Mouse (Mus musculus): ENCODE results near the gene Cgnl1.
A peak's percentile ranks its signal among the peaks of the same experiment; 100 is the strongest.
"Not testable (repeated sequence)": the region's sequence is repeated elsewhere in the genome, so short reads cannot be mapped to it uniquely, and the experiment has no call there.

The Cgnl1 gene

DNA sequence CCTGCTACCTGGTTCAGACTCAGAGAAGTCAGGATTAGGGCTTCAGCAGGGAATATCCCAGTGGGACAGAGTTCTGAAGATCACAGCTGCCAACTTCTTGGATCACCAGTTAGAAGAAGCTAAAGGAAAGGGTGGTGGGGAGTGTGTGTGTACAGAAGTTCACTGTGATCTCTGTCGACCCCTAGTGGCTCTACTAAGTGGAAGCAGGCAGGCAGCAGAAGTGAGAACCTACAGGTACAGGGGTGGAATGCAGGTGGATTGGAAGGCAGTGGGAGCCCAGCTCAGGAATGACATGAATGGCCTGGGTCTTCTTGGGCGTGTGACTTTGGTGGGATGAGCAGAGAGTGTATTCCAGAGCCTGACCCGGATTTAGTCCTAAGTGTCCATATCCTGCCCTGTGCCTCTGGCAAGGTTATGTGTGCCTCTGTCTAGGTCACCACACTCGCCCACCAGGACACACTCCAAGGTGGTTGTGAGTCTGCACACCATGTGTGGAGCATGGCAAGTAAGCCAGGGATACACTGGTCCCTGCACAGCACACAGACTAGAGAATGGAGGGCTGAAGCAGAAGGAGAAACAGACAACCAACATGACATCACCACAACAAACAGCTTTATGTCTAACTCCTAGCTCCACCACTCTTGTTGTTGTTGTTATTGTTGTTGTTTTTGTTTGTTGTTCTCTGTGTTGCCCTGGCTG lies 147.4 kb downstream of the Cgnl1 start:
- DNase-seq (ENCODE audit: low spot score) = peak; percentile 7

DNA sequence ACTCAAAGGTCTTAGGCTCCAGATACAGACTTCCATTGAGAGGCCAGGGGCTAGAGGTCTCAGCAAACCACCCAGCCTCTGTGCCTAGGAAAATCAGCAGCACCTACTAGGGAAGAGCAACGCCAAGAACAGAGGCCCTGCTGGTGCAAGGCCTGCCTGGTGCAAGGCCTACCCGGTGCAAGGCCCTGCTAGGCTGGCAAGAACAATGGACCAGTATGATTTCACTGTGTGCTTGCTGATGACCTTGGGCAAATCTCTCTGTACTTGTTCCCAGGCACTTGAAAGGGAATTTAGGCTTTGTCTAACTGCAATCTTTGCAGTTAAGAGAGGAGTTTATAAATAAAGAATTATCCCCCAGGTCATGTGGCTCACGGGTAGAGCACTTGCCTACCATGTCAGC lies 148.8 kb downstream of the Cgnl1 start:
- DNase-seq (ENCODE audit: low spot score) = no peak

DNA sequence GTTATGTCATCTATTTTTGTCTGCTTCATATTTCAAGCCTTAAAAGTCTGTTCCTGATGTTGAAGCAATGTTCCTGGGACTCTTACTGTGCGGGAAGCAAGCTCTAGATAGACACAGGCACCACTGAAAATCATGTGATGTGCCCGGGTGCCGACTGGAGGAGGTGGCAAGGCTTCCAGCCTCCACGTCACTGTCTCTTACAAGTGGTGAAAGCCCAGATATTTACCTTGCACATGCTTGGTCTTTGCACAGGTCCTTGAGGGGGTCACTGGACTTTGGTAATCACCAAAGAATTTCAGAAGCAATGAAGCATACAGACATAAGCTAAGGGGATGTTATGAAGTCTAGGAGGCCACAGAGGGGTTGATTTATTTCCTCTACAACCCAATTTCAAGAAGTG lies 149.4 kb downstream of the Cgnl1 start:
- no peak for DNase-seq (ENCODE audit: low spot score)

DNA sequence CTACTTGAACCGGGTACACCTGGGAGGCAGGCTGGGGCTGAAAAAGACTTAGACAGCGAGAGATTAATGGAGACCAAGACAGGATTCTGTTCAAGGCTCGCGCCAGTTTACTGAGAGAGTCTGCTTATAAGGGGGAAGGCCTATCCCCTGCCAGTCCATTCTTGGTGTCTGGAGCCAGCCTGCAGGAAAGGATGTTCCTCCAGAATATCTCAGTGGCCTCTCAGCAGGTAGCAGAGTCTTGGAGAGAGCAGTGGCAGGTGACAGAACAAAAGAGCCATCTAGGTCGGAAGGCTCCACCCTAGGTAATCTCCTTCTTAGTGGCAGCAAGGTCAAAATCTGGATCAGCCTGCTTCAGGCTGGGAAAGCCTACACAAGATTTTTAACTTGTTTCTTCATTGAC lies 151.3 kb downstream of the Cgnl1 start:
- not testable (repeated sequence) for DNase-seq (ENCODE audit: low spot score)

DNA sequence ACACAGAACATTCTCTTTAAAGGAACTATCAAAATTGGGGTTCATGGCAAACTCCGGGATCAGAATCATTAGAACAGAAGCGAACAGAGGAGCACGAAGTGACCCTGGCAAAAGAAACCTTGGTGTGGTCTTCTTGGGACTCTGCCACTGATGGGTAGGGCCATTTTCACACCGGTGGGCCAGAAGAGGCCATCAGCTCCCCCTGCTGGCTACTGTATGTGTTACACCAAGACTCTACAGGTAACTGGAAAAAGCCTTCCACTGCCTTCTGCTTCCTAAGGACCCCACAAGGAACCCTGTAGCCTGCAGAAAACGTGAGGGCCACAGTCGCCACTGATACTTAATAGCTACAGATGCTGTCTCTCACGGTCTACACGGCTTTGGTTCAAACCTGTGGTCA lies 154.0 kb downstream of the Cgnl1 start:
- no peak for DNase-seq (ENCODE audit: low spot score)

DNA sequence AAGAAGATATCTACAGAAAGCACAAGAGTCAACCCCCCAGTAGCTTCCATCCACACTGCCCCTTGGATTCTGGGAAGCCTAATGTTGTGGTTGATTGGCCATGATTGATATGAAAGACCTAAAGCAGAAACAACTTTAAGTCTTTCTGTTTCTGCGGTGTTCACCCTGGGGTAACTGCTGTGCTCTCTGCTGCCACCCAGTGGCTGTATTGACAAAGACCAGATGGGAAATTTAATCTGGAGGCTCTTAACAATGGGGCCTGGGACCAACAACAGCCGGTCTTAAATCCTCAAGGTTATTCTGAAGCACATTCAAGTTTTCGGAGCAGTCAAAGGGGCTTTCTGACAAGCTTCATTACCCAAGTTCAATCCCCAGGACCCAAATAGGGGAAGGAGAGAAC lies 155.2 kb downstream of the Cgnl1 start:
- peak; percentile 53 for DNase-seq (ENCODE audit: low spot score)

DNA sequence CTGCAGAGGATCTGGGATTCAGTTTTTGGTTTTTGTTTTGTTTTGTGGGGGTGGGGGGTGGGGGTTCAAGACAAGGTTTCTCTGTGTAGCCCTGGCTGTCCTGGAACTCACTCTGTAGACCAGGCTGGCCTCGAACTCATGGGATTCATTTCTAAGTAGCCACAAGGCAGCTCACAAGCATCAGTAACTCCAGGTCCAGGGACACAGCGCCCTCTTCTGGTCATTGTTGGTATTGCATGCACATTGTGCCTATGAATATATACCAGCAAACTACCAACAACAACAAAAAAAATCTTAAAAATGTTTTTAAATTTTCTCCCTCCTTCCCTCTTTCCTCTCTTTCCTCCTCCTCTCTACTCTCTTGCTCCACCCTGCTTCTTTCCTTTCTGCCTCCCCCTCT lies 156.8 kb downstream of the Cgnl1 start:
- no peak for DNase-seq (ENCODE audit: low spot score)

DNA sequence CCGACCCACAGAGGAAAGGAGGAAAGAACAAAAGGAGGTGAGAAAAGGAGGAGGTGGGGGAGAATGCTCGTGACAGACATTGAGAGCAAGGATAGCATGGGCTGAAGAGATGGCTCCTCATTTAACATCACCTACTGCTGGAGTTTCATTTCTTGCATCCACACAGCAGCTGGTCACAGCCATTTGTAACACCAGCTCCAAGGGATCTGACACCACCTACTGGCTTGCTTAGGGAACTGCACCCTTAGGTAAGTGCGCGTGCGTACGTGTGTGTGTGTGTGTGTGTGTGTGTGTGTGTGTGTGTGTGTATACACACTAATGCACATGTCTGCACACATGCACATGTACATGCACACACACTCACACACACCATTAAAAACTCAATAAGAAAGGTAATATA lies 158.4 kb downstream of the Cgnl1 start:
- no peak for DNase-seq (ENCODE audit: low spot score)

DNA sequence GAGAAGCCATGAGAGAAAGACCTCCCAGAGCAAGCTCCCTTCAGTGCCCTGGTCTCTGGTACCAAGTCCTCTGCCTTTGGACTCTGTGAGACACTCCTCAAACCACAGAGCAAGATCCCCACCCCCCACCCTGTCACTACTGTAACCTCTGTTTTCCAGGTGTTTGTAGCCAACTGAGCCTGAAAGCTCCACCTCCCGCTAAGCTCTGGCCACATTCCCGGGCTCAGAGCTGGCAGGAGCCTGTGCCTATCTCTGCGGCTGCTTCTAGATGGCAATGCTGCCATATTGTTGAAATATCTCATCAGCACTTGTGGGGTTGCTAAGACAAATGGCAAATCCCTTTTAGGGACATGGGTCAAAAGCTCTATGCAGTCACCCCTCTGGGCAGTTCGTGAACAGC lies 159.5 kb downstream of the Cgnl1 start:
- DNase-seq (ENCODE audit: low spot score) = no peak

DNA sequence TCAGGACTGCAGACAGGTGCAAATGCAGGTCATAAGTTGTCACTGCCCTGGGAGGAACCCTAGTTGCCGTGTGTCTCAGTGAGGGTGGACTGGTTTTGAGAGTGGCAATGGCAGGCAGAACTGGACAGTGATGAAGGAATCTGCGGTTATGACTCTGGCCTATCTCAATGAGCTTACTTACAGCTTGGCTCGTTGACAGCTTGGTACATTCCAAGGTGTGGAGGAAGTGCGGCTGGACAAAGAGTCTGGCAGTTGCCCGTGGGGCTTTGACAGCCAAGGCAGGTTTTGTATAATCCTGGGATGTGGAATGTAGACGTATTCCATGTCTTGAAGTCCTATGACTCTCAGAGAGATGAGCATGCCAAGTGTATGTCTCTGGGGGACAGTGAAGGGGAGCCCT lies 162.4 kb downstream of the Cgnl1 start:
- no peak for DNase-seq (ENCODE audit: low spot score)

DNA sequence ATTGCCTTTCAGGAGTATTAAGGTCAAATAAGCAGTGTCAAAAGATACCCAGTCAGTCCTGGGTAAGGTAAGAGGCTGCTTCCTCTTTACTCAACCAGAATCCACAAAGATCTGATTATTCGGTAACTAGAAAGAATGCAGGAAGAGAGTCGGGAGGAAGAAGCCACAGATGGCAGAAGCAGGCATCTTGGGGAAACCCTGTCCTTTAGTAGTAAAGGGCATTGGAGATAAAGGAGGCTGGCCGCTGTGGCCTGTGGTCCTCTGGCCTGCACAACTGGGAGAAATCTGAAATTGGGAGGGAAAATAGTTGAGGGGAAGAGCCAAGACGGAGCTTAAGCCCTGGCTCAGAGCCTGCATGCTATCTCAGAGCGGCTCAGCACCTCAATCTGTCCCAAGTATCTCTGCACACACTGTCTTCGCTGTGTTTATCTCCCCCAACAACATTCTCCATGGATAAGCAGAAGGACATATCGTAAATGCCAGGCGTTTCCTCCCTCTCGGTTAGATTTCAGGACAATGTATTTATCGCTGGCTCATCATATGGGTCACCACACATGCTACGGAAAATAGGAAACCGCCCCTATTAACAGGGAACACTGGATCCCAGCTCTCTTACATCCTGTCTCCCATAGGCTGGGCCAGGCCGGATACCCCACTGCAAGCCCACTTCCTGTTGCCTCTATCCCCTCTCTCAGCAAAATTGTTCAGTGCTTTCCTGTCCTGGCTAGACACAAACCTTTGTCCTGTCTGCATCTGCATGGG lies 164.9 kb downstream of the Cgnl1 start:
- DNase-seq (ENCODE audit: low spot score) = no peak

DNA sequence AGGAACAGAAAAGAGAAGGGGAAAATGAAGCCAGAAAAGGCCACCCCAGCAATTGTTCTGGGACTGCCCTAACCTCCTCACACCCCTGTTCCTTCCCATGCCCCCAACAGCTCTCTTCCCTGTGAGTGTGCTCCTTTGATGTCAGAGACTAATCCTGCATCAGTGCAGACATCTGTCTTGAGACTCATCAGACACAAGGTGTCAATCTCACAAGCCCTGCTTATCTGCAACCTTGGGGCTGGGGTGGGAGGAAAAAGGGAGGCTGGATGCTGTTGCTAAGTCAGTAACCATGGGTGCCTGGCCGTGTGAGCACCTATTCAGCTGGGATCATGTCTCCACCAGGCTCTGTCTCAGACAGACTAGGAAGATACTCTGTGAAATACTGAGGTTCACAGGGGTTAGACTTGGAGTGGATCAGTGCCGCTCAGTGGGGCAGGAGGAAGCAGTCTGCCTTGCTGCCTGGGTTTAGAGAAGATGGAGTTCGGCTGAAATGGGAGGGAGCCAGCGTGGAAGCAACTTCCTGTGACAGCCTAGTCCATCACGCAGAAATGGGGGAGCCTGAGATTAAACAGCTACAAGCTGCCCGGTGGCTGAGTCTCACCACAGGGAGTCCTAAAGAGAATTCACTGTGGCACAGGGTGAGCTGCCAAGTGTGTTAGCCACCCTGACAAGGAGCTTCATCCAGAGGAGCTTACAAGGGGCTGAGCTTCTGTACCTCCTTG lies 166.3 kb downstream of the Cgnl1 start:
- DNase-seq (ENCODE audit: low spot score) = no peak

DNA sequence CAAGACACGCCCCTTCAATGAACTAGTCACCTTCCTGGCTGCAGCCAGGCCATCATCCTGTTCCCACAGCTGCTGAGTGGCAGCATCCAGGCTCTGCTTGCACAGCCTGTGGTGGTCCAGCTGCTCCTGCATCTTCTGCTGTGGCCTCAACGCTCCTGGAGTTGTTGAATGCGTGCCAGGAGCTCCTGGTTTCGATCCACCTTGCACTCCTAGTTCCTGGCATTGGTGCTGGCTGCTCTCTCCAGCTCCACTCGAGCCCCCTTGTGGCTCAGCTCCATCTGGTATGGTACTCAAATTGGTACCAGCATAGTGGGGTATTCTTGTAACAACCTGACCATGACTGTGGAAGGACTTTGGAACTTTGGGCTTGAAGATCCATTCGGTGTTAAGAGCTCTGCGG lies 171.5 kb downstream of the Cgnl1 start:
- DNase-seq (ENCODE audit: low spot score) = no peak

DNA sequence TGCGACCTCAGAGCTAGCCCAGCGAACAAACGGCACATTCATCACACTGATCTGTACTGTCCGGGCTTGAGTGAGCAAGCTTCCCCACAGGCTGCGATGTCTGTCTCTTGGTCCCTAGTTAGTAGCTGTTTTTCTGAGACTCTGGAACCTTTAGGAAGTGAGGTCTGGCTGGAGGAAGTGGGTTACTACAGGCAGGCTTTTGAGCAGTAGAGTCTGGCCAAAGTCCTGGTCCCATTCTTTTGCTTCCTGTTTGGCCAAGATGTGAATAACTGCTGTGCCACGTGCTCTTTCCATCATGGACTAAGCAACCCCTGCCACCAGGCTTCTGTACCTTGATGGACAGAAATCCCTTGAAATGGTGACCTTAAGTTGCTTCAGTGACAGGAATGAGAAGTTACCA lies 174.5 kb downstream of the Cgnl1 start:
- DNase-seq (ENCODE audit: low spot score) = no peak

DNA sequence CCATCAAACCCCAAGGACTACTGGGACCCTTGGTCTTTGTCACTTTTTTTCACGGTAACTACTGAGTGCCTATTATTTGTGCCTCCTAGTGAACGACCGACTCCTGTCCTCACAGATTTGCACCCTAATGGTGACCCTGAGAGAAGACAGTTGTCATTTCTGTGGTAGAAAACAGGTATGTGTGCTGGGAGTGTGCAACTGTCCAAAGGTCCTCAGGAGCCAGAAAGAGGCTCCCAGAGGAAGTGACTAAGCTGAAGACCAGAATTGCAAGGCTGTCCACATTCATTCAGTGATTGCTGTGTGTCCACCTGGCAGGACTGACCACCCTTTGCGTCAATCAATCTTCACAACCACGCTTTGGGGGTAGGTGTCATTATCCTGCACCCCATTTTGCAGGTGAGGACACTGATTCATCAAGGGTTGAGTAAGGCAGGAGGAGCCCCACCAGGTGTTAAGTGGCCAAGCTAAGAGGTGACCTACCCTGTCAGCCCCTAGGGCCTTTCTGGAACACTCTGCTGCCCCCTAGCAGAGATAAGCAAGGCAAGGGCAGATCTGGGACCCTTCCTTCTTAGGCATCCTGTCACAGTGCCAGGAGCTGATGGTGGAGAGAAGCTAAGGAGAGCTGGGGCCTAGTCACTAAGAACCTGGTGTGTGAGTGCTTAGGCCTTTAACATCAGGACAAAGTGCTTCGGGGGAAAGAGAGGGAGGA lies 178.7 kb downstream of the Cgnl1 start:
- no peak for DNase-seq (ENCODE audit: low spot score)

DNA sequence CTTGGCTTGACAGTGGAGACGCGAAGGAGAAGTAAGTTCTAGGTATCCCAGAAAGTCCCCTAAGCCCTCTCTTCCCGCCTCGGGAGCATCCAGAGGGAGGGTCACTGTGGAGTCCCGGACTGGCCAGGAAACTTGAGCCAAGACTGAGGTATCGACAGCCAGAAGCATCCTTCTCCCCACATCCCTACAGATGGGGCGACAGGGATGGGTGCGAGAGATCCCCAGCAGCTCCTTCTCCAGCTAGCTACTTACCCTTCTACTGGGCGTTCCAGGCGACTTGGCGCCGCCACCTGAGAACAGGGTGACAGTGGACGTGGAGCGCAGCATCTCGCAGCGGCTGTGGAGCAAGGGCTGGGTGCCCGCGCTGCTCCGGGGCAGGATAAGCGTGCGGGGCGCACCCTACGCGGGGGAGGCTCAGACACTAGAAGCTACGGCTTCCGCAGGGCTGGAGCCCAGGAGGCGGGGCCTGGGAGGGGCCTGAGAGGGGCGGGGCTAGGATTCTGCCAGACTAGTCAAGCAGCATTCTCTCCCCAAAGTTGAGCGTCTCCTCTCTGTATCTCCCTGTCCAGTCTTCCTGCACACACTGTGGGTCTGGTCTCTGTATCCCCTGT lies 179.4 kb downstream of the Cgnl1 start, which contains the start of gene Myzap:
TSS of gene Myzap (minus strand) at position 423 of the 611 bp plus-strand sequence.
- DNase-seq (ENCODE audit: low spot score) = no peak

DNA sequence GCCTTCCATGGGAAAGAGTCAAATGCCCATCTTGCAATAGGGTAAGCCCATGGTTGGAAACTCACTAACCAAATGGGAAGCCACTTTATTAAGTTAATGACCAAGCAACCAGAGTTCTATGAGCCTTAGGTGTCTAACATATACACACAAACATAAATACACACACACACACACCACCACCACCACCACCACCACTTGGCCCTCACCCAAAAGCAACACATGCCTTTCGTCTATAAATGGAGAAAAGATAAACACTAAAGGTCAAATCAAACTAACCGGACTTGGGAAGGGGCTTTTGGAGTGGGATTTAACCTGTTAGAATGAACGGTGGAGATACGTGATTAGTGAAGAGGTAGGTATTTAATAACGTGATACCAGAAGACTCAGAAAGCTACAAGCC lies 180.3 kb downstream of the Cgnl1 start:
- no peak for DNase-seq (ENCODE audit: low spot score)

DNA sequence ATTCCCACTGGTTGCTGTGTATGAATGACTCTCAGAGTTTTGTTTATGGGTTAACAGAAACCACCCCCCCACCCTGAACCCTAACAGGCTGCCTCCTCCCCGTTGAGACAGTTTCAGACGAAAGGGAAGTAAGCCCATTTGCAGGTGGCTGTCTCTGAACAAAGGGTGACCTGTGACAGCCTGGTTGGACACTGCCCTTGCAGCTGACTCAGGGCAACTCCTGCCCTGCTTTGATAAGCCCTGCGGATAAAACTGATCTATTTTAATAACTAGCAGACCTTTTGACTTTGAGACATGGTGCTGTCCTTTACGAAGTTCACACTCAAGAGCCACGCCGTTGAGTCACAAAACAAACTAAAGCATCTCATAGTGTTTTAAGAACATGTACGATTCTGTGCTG lies 181.6 kb downstream of the Cgnl1 start:
- no peak for DNase-seq (ENCODE audit: low spot score)

DNA sequence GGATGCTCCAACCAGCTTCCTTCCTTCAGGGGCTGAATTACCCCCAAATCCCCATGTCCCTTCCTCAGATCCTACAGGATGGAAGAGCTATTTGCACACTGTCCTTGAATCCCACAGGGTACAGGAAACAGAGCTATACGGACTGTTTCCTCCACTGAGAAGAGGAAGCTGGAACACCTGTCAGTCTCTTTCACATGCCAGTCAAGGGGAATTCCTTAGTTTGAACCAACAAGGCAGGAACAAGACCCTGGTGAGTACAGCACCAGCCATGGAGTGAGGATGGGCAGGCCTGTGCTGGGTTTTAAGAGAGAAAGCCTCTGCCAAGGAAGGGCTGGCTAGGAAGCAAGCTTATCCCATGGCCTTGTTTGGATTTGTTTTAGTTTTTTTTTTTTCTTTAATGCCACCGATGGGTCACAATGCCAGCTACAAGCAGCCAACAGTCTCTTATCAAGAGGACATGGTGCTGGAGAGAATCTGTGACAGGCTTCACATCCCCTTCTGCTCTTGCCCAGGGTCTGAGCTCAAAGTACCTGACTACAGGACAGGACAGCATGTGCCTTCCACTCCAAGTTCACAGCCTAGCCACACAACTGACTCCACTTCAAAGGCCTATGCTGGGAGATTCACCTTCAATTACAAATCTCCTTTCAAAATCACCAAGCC lies 182.3 kb downstream of the Cgnl1 start:
- no peak for DNase-seq (ENCODE audit: low spot score)

DNA sequence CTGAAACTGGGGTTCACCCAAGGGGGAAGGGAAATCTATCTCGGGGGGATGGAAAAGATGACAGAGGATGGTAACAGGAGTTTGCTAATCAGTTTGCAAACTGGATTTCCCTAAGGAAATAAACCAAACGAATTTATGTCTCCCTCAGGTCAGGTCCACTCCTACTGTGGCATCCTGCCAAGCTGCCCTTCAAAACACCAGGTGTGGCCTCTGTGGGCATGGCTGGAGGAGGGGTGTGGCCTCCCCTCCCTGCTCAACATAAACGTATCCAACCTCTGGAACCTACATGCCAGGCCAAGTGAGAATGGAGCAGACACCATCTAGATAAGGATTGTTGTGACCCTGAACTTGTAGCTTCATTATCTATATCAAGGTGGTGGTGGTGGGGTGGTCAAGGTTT lies 185.0 kb downstream of the Cgnl1 start:
- no peak for DNase-seq (ENCODE audit: low spot score)

DNA sequence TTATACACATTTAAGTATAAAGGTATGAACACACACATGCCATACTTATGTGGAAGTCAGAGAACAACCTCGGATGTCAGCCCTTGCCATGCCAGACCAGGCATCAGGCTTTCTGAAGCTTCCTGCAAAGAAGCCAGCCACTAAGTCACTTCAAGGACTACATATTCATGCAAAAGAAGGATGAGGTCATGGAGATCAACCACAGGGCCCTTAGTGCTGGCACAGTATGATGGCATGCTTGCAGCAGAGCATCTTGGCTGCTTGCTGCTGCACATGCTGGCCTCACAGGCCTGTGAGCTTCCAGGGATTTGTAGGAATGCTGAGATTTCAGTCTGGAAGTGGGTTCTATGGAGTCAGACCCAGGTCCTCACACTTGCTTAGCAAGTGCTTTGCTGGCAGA lies 188.6 kb downstream of the Cgnl1 start:
- DNase-seq (ENCODE audit: low spot score) = no peak

Measured in MN1 (cell line).